Mouse (Mus musculus): ENCODE results near the gene Slc11a2.

- TF ChIP-seq CTCF (IDR thresholded peaks at IDR 0.05; ENCODE audit: low read depth) (no peak), EP300 (optimal IDR thresholded peaks at IDR 0.05) (no peak)
These were observed 73.3 kb downstream of the Slc11a2 start for GRCm38 (mm10) chr15:100351501-100352060.

Data from stomach, postnatal 0 days (tissue).